Mouse (Mus musculus) megakaryocyte, embryonic 14.5 days (primary cell): ENCODE results near the gene Efna2.

Experiments
- FLI1 ChIP-seq: IDR thresholded peaks from 2 replicates; pipeline ENCODE4 v1.6.1; 2012; ENCODE audit warnings: low read length, inconsistent platforms, mixed read lengths
- GATA1 ChIP-seq: IDR thresholded peaks from 3 replicates; pipeline ENCODE4 v1.6.1; 2012; ENCODE audit warnings: mixed read lengths, low read length, inconsistent platforms, borderline replicate concordance

DNA sequence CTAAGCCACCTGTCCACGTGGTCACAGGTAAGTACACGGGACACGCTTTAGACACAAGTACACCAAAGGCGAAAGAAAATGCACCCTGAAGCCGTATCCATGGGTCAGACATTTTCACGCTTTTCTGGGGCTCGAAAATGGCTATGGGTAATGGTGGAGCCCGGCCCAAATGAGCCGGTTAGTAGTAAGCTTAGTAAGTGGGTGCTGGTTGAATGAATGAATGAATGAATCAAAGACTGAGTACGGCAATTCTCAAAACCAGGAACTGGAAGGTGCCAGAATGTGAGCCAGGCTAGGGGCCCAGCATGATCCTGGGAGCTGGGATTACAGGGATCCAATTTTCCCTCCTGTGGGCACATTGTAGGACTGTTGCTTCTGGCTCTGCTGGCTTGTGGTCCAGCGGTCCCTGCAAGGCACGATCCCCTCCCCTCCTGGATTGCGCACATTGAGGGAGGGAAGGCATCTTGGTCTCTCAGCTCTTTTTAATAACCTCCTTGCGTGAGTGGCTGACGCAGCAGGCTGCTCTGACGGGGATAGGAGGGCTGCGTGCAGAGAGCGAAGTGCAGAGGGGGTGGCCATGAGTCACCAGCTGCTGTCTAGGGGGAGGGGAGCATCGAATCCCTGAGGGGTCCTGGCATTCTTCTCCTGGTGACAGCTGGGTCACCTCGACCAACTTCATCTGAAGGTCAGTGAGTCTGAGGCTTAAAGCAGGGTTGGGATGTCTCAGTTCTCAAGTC lies 13.7 kb upstream of the Efna2 start, which contains the start of gene Cirbp:
- TF ChIP-seq GATA1, result no peak
- no peak for TF ChIP-seq FLI1
